Mouse (Mus musculus): ENCODE measurements around the gene Islr2. TPM values are rescaled to one million over a fixed set of nuclear protein-coding genes. Genes with fewer than 3 reads are reported as not detected.

Islr2 gene
- total RNA-seq, 2 experiments from 2014 or later = 5.0 to 11.0 TPM

GRCm38 (mm10) chr9:58150733-58151361 is 53.3 kb downstream of the Islr2 start:
- peak; percentile 34 for DNase-seq

- DNase-seq = peak; percentile 43
These were observed 55.3 kb downstream of the Islr2 start for GRCm38 (mm10) chr9:58148806-58149205.

Small RNAs within 50 kb of the gene (microRNA-seq; reads per million reads assigned to microRNA genes)
- not detected for gene Mir6385

Other genes with a start within 250 kb of the Islr2 start
- gene Cyp11a1, start 197.9 kb downstream of the Islr2 start, total RNA-seq (2021) = 1,000 to 10,000 TPM; 1,564 to 1,873 TPM
- 1 to 10 TPM; 1.1 to 1.3 TPM for gene Stra6, start 140.5 kb downstream of the Islr2 start, total RNA-seq (2021)
- under 1 TPM in 1 of 2 experiments, not detected in 1; 0.12 TPM for gene Ccdc33, start 85.5 kb downstream of the Islr2 start, total RNA-seq (2021)
- gene Islr, start within 50 bp of the Islr2 start, total RNA-seq (2021) = 10 to 100 TPM; 46.5 to 47.1 TPM
- gene Pml, start 45.5 kb upstream of the Islr2 start, total RNA-seq (2021) = 10 to 100 TPM; 21.8 to 25.6 TPM
- 10 to 100 TPM; 14.6 to 22.4 TPM for gene Stoml1, start 48.8 kb upstream of the Islr2 start, total RNA-seq (2021)
- 10 to 100 TPM; 49.1 to 49.2 TPM for gene Loxl1, start 108.9 kb upstream of the Islr2 start, total RNA-seq (2021)
- not detected for gene Tbc1d21, start 166.1 kb upstream of the Islr2 start, total RNA-seq (2021)

Data from adrenal gland, postnatal 10 days (tissue).